Mouse (Mus musculus): Measurements from ENCODE around the gene Dnajb3. TPM values are rescaled to one million over a fixed set of nuclear protein-coding genes. Genes with fewer than 3 reads are reported as not detected.

Gene Dnajb3
- polyA plus RNA-seq, 1 experiment from 2014 or later, result 16.4 TPM

- H3K9me3 ChIP-seq, result peaks cover 93% of the 10 kb centered on the region
- no peak overlapping the region for H3K4me2 ChIP-seq (replicated peaks)
- no peak overlapping the region for H3K4me3 ChIP-seq
- no peaks in the 10 kb centered on the region for H3K27me3 ChIP-seq (replicated peaks)
- no peaks in the 10 kb centered on the region for H3K36me3 ChIP-seq
- 80% methylated on average over 6 of the region's 6 CpGs for WGBS
- ATAC-seq (ENCODE audit: low FRiP score, low read depth), result no peak
- no peaks in the 10 kb centered on the region for H3K4me1 ChIP-seq
- no peak overlapping the region for H3K27ac ChIP-seq
- no peak overlapping the region for H3K9ac ChIP-seq
These were observed 33.2 kb upstream of the Dnajb3 start for GRCm38 (mm10) chr1:88238771-88239170.

DNA sequence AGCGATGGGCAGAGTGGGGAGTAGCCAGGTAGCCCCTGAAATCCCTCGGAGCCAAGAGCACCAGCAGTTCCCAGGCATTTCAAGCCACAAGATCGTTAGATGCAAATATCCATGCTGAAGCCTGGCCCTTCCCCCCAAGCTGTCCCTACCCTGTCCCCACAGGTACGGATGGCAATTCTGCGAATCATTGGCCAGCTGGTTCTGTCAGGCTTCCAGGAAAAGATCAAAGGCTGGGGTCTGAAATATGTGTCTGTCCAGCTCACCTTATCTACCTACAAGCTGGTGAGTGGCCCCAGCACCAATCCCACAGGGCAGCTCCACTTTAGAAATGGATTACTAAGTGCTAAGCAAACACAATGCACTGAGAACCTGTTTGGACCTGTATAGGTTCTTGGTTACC, 31.7 kb upstream of the Dnajb3 start:
- no peaks in the 10 kb centered on the region for H3K4me1 ChIP-seq
- H3K4me2 ChIP-seq (replicated peaks), result no peak overlapping the region
- 81% methylated on average over 5 of the region's 5 CpGs for WGBS
- no peaks in the 10 kb centered on the region for H3K36me3 ChIP-seq
- no peak overlapping the region for H3K27ac ChIP-seq
- no peak for ATAC-seq (ENCODE audit: low FRiP score, low read depth)
- no peaks in the 10 kb centered on the region for H3K27me3 ChIP-seq (replicated peaks)
- peaks cover 95% of the 10 kb centered on the region for H3K9me3 ChIP-seq
- no peak overlapping the region for H3K9ac ChIP-seq
- no peak overlapping the region for H3K4me3 ChIP-seq

DNA sequence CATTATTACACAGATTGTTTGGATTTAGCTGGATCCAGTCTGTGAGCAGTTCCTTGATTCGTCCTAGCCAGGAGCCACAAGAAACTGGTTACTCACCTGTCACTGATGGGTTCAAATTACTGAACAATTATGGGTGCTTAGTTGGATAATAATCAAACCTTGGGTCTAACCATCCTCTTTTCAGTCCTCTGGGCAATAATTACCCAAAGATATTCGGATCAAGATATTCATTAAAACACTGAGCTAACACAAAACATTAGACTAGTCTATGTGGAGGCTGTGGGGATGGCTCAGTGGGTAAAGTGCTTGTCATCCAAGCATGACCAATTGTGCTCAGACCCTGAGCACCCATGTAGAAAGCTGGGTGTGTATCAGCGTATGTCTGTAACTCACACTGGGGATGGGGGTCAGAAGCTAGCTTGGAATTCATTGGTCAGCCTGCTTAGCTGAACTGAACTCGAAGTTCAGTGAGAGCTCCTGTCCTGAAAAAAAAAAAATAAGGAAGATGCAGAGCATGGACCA, 30.4 kb upstream of the Dnajb3 start:
- H3K27me3 ChIP-seq (replicated peaks), result no peaks in the 10 kb centered on the region
- H3K4me3 ChIP-seq, result no peak overlapping the region
- H3K4me1 ChIP-seq, result no peaks in the 10 kb centered on the region
- no peak overlapping the region for H3K4me2 ChIP-seq (replicated peaks)
- H3K9ac ChIP-seq, result no peak overlapping the region
- H3K27ac ChIP-seq, result no peak overlapping the region
- ATAC-seq (ENCODE audit: low FRiP score, low read depth), result no peak
- no peaks in the 10 kb centered on the region for H3K36me3 ChIP-seq
- H3K9me3 ChIP-seq, result peaks cover 97% of the 10 kb centered on the region
- WGBS, result 69% methylated on average over 4 of the region's 4 CpGs

- H3K27ac ChIP-seq, result no peak overlapping the region
- no peak for ATAC-seq (ENCODE audit: low FRiP score, low read depth)
- whole genome bisulfite sequencing, result 63% methylated on average over 11 of the region's 11 CpGs
- H3K36me3 ChIP-seq, result no peaks in the 10 kb centered on the region
- no peaks in the 10 kb centered on the region for H3K27me3 ChIP-seq (replicated peaks)
- peaks cover 97% of the 10 kb centered on the region for H3K9me3 ChIP-seq
- H3K4me1 ChIP-seq, result no peaks in the 10 kb centered on the region
- no peak overlapping the region for H3K4me2 ChIP-seq (replicated peaks)
- no peak overlapping the region for H3K4me3 ChIP-seq
- H3K9ac ChIP-seq, result no peak overlapping the region
These were observed 29.7 kb upstream of the Dnajb3 start for GRCm38 (mm10) chr1:88235046-88235893.

DNA sequence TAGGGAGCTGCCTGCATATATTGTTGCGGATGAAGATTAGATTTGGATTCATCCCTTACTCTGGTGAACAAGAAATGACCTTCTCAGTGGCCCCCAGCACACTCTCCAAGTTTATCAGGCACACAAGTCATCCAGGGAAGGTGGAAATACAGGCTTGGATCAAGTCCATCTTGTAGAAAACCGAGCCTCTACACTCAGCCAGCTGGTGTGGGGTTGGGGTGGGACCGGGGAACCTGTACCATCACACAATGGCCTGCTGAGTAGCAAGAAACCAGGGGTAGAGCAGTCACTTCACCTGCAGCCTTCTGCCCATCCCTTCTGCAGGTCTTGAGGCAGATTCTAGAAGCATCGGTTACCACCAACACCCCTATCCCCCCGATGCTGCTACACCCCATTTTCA, 29.1 kb upstream of the Dnajb3 start:
- 44% methylated on average over 5 of the region's 5 CpGs for WGBS
- H3K36me3 ChIP-seq, result no peaks in the 10 kb centered on the region
- H3K9me3 ChIP-seq, result peaks cover 97% of the 10 kb centered on the region
- no peaks in the 10 kb centered on the region for H3K4me1 ChIP-seq
- H3K9ac ChIP-seq, result no peak overlapping the region
- no peak overlapping the region for H3K4me2 ChIP-seq (replicated peaks)
- no peak overlapping the region for H3K27ac ChIP-seq
- ATAC-seq (ENCODE audit: low FRiP score, low read depth), result no peak
- H3K27me3 ChIP-seq (replicated peaks), result no peaks in the 10 kb centered on the region
- no peak overlapping the region for H3K4me3 ChIP-seq

- Histone ChIP-seq H3K4me2 (replicated peaks) (no peak overlapping the region), H3K9me3 (peaks cover 97% of the 10 kb centered on the region), H3K36me3 (no peaks in the 10 kb centered on the region), H3K4me1 (no peaks in the 10 kb centered on the region), H3K27me3 (replicated peaks) (no peaks in the 10 kb centered on the region), H3K27ac (no peak overlapping the region), H3K9ac (no peak overlapping the region), H3K4me3 (no peak overlapping the region)
- WGBS, result 68% methylated on average over 4 of the region's 4 CpGs
- no peak for ATAC-seq (ENCODE audit: low FRiP score, low read depth)
These were observed 28.6 kb upstream of the Dnajb3 start for GRCm38 (mm10) chr1:88234248-88234610.

DNA sequence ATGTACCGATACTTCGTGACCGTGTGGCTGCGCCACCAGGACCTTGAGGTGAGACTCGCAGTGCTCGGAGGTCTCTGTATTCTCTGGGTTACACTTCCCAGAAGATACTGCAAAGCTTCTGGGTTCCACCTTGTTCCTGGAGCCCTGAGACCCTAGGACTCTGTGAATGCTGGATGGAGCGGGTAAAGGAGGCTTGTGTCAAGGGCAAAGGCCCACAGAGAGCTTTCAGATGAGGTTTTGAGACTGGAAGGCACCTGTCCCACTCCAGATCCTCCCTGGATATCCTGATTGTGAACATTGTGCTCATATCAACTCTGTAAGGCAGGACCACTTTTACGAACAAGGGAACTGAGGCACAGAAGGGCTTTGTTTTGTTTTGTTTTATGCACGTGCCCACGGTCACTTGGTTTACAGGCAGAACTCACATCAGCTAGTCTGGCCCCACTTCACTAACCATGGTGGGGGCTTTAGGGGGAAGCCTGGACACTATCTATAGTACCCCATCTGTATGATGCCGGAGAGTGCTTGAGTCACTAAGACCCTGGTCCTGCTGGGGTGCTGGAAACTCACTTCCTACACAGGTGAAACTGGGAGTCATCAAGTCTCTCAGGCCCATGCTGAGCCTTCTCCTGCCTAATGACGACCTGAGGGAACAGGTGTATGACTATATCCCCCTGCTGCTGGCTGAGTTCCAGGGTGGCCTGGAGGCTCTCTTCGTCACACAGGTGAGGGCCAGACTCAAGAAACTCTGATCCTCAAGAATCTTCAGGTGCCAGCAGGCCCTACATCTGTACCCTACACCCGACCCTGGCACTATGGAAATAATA, 28.1 kb upstream of the Dnajb3 start:
- Histone ChIP-seq H3K4me2 (replicated peaks) (no peak overlapping the region), H3K4me1 (no peaks in the 10 kb centered on the region), H3K36me3 (no peaks in the 10 kb centered on the region), H3K4me3 (no peak overlapping the region), H3K9me3 (peaks cover 97% of the 10 kb centered on the region), H3K9ac (no peak overlapping the region), H3K27ac (no peak overlapping the region), H3K27me3 (replicated peaks) (no peaks in the 10 kb centered on the region)
- ATAC-seq (ENCODE audit: low FRiP score, low read depth), result no peak
- WGBS, result 71% methylated on average over 14 of the region's 14 CpGs

GRCm38 (mm10) chr1:88232664-88233380, 27.2 kb upstream of the Dnajb3 start:
- Histone ChIP-seq H3K4me1 (no peaks in the 10 kb centered on the region), H3K9me3 (peaks cover 97% of the 10 kb centered on the region), H3K36me3 (no peaks in the 10 kb centered on the region), H3K4me3 (no peak overlapping the region), H3K4me2 (replicated peaks) (no peak overlapping the region), H3K27me3 (replicated peaks) (no peaks in the 10 kb centered on the region), H3K27ac (no peak overlapping the region), H3K9ac (no peak overlapping the region)
- no peak for ATAC-seq (ENCODE audit: low FRiP score, low read depth)
- 54% methylated on average over 3 of the region's 3 CpGs for WGBS

DNA sequence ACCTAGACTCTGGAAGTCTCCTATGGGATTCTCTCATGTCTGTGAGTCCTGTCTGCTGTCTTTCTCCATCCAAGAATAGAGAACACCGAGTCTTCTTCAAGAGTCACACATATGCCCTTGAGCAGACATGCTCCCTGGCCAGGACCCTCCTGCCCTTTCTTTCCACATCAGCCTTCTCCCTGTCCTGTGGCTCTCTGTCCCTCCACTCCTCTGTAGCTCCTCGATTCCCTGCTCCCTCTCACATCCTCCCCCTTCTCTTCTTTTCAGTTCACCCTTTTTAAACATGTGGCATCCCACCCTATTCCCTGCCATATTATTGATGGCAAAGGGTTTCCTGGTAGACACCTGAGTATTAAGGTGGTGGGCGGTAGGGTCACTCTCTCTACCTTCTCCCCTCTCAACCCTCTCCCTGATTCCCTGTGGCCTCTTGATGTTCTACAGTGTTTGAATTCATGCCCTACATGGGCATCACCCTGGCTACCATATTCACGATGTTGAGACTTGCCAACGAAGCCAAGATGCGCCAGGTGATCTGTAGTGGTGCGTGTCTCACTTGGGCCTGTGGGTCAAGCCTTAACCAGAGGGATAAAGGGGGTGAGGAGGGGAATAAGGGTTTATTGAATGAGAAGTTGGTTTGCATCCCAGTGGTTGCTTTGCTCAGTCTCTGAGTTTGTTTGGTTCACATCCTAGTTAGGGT, 26.4 kb upstream of the Dnajb3 start:
- no peaks in the 10 kb centered on the region for H3K36me3 ChIP-seq
- H3K27ac ChIP-seq, result no peak overlapping the region
- no peak for ATAC-seq (ENCODE audit: low FRiP score, low read depth)
- no peak overlapping the region for H3K4me3 ChIP-seq
- no peak overlapping the region for H3K9ac ChIP-seq
- no peaks in the 10 kb centered on the region for H3K27me3 ChIP-seq (replicated peaks)
- no peak overlapping the region for H3K4me2 ChIP-seq (replicated peaks)
- H3K9me3 ChIP-seq, result peaks cover 97% of the 10 kb centered on the region
- no peaks in the 10 kb centered on the region for H3K4me1 ChIP-seq
- 69% methylated on average over 7 of the region's 7 CpGs for WGBS

DNA sequence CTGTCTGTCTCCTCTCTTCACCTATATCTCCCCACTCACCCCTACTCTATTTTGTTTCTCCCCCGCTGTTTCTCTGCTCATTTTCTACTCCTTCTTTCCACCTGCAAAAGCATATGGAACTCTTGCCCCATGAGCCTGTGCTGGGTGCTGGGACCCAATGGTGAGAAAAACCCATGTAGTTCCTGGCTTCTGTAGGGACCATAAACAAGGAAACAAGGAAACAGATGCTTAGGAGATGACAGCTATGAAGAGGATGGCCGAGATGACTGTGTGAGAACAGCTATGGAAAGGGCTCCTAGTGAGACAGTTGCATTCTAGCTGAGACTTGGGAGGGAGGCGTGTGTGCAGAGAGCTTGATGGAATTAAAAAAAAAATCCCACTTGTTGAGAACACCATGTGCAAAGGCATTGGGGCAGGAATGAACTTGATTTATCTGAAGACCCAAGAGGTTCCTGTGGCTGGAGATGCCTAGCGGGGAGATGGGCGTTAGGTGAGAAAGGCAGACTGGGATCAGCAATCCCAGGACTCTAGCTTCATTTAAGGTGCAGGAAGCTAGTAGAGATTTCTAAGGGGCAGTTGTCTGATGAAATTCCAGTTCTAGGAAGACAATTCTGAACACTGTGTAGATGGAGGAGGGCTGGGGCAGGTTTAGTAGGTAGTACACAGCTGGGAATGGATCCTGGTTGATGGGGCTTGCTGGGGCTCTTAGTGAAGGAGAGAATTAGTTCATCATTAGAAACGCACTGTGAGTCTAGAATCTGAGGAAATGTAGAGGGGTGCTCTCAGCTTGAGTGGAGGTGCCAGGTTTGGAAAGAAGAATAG, 25.6 kb upstream of the Dnajb3 start:
- Histone ChIP-seq H3K4me1 (no peaks in the 10 kb centered on the region), H3K4me3 (no peak overlapping the region), H3K36me3 (no peaks in the 10 kb centered on the region), H3K27me3 (replicated peaks) (no peaks in the 10 kb centered on the region), H3K9ac (no peak overlapping the region), H3K27ac (no peak overlapping the region), H3K9me3 (peaks cover 99% of the 10 kb centered on the region), H3K4me2 (replicated peaks) (no peak overlapping the region)
- no peak for ATAC-seq (ENCODE audit: low FRiP score, low read depth)
- WGBS, result 77% methylated on average over 6 of the region's 6 CpGs

DNA sequence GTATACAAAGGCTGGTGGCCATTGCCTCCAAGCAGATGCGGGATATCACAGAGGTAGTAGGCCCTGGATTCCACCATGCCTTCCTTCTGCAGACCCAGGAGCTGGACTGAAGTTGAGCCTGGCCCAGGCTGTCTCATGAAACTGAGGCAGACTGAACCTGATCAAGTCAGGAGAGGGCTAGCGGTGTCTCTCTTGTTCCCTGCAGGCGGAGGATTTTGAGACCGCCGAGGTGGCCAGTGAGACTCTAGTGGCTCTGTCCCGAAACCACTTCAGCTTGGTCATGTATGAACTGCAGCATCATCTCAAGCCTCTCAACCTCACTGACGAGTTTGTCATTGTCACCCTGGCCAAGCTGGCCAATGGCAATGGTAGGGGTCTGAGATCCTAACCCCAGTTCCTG, 24.8 kb upstream of the Dnajb3 start:
- Histone ChIP-seq H3K4me3 (no peak overlapping the region), H3K4me1 (no peaks in the 10 kb centered on the region), H3K27ac (no peak overlapping the region), H3K9ac (no peak overlapping the region), H3K9me3 (peaks cover 98% of the 10 kb centered on the region), H3K36me3 (no peaks in the 10 kb centered on the region), H3K27me3 (replicated peaks) (no peaks in the 10 kb centered on the region), H3K4me2 (replicated peaks) (no peak overlapping the region)
- WGBS, result 71% methylated on average over 7 of the region's 7 CpGs
- ATAC-seq (ENCODE audit: low FRiP score, low read depth), result no peak
